Mouse (Mus musculus): Measurements from ENCODE around the gene Coa7. TPM values are rescaled to one million over a fixed set of nuclear protein-coding genes. Genes with fewer than 3 reads are reported as not detected.
A peak's percentile ranks its signal among the peaks of the same experiment; 100 is the strongest.

The Coa7 gene
- 10 to 100 TPM; 25.7 to 28.9 TPM for total RNA-seq (2021)

DNA sequence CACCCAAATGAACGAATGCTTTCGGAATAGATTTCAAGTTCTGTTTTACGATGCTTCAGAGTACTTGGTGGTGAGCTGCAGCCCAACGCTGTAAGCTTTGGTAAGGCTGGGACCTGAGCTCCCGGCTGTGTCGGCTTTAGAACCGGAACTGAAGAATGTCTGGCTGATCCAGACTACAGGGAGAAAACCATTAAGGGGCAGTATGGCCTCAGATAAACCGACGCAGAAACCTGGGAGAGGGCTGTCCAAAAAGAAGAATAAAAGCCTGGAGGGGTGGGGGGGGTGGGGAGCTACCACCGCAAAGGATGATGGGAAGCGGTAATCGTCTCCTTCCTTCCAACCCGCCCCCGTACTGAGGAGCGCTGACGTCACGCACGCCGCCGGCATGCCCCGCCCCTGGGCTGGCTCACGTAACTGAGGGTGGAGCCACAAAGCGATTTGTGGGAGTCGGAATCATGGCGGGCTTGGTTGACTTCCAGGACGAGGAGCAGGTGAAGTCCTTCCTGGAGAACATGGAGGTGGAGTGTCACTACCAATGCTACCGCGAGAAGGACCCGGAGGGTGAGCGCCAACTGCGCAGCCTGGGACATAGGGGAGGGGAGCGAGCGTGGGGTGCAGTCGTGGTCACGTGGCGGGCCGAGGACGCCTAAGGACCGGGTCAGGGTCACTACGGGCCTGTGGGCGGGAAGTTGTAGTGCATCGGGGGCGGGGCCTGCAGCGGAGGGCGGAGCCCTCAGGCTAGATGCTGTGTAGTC lies at the start of gene Coa7:
Gene Coa7 (plus strand): TSS at position 411 of the 755 bp plus-strand sequence.
- intact Hi-C loops (cut with DNase I), result loop anchor here (2.0 kb wide), 1 partner anchor 27 kb away; the partner anchor contains the start of gene Zyg11b
- DNase-seq (ENCODE audit: low spot score in 2 of 2), result peak; percentile 95

DNA sequence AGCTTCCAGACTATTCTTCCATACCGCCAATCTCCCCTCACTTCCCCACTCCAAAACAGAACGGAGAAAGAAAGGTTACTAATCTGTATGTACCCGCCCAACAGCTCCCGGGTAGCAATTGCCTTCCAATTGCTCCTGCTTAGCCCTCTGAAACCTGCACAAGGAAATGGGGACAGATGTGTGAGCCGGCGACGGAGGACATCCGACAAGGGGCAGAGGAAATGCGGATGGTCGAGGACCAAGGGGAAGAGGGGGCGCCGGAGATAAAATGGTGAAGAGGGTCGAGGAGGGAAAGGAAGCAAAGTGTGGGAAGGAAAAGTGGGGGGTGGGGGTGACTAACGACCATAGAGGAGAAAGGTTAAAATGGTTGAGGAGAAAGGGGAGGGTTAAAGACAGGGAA lies 27.7 kb upstream of the Coa7 start:
- intact Hi-C loops (cut with DNase I), result loop anchor here (2.0 to 10.0 kb wide), 2 partner anchors 27 to 185 kb away; no protein-coding TSS in a partner anchor
- peak in 1 of 2 experiments; percentile 12 for DNase-seq (ENCODE audit: low spot score in 2 of 2)

DNA sequence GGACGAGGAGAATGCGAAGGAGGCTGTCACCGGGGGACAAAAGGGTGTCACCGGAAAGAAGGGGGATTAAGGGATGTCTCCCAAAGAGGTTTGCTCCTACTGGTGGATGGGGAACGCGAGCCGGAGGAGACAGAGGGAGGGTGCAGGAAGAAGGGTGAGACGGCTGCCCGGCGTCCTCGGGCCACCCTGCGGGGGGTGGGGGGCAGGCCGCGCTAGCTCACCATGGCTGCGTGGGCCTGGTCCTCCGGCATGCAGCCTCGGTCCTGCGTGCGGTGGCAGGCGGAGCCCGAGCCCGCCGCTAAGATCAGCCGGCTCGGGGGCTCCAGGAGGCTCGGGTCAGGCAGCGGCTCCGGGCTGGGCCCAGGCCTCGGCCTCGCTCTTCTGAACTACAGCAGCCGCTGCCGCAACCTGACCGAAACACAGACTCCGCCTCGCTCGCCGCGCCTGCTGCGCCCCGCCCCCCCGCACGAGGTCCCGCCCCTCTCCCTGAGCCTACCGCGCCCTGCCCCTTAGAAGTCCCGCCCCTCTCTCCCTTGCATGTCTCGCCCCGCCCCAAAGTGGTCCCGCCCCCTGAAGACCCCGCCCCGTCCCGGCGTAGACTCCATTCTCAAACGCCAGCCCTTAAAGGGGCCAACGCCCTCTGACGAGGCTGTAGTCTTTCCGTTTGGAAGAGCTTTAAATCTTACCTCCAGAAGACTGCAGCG lies 27.1 kb upstream of the Coa7 start, which contains the start of gene Zyg11b:
Gene Zyg11b (minus strand): TSS at position 427 of the 704 bp plus-strand sequence.
- DNase-seq (ENCODE audit: low spot score in 2 of 2), result peak; percentile 81 to 89
- intact Hi-C loops (cut with DNase I), result loop anchor here (2.0 to 10.0 kb wide), 2 partner anchors 26 to 186 kb away; no protein-coding TSS in a partner anchor

DNA sequence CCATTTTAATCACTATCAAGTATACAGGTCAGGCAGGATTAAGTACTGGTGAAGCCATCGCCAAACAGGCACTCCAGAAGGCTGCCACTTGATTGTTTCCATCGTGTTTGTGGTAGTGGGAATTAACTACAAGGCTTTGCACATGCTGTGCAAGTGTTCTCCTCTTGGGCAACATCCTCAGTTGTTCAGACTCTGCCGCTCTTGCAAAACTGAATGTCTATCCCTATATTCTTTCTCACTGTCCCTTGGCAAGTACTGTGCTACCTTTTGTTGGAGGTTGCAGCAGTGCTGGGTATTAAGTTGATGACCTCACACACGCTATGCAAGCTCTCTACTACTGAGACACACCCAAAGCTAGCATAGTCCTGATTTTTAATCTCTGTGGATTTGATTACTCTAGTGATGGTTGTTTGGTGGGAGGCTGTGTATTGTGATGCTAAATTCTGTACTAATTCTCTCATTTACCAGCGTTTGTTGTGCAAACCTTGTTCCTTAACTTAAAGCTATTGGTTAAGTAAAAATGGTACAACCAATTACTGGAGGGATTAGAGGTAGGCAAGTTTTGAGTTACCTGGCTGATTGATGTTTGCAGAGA lies 25.5 kb upstream of the Coa7 start:
- intact Hi-C loops (cut with DNase I), result loop anchor here (10.0 kb wide), 1 partner anchor 188 kb away; no protein-coding TSS in a partner anchor
- no peak for DNase-seq (ENCODE audit: low spot score in 2 of 2)

DNA sequence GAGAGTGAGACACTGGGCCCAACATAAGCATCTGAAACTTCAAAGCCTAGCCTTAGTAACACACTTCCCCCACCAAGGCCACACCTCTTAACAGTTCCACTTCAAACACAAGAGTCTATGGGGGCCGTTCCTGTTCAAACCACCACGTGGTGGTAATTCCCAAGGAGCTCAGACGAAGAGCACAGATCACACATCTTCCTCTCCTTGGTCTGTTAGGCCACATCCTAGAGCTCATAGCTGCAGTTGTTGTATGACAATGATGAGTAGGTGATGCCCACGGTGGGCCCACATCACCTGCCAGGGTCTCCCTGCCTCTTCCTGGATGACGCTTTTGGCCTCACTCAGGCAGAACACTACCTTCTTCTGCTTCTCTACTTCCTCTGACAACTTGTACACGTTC lies 17.2 kb upstream of the Coa7 start:
- intact Hi-C loops (cut with DNase I), result loop anchor here (10.0 kb wide), 1 partner anchor 416 kb away; no protein-coding TSS in a partner anchor

DNA sequence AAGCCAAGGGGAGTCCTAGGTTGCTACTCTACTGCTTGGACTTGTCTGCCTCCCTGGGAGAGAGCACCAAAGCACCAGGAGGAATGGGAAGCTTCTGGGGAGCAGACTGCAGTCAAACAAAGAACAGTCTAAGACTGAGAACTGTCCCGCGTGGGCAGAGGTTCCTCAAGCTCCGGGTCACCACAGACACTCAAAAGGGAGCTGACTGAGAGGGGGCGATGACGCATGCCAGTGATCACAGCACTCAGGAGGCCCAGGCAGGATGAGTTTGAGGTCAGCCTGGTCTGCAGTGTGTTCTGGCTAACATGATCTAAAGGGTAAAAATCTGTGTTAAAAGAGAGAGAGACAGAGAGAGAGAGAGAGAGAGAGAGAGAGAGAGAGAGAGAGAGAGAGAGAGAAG lies 13.9 kb upstream of the Coa7 start:
- intact Hi-C loops (cut with DNase I), result loop anchor here (10.0 kb wide), 1 partner anchor 419 kb away; no protein-coding TSS in a partner anchor
- no peak for DNase-seq (ENCODE audit: low spot score in 2 of 2)

More for the DNA sequence above, 17.2 kb upstream of the Coa7 start:
- no peak for DNase-seq (ENCODE audit: low spot score in 2 of 2)

DNA sequence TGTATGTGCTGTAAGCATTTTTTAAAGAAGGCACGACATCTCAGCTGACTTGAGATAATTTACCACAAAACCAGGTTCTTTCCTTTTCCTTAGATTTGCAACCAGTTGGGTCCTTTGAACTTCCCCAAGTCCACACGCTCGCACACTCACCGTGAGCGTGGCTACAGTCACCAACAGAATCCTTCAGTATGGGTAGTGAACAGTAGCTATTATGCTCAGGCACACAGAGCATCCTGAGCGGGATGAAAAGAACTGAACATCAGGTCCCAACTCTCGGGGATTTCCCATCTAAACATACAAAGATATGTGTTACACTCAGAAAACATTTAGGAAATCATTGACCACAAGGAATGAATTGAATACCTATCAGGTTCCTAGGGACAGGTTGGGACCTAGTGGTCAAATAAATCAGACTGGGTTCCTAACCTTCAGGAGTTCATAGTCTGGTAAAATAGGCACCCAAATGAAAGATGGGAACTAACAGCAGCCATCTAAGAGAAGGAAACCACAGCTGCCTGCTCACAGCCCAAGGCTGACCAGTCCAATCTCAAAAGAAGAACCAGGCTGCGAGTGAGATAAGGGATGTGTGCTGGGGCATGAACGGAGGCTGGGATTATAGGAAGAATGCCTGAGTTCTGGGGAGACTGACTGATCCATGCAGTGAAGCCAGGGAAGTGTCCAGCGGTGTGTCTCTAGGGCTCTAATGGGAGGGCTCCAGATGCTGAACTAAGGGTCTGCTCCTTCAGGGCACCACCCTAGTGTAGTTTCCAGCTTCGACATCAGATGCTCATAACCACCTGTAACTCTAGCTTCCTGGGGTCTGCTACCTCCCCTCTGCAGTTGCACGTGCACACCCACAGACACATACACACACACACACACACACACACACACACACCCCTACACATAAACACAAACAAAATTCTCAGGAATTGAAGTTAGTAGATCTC lies 10.0 kb upstream of the Coa7 start:
- no peak for DNase-seq (ENCODE audit: low spot score in 2 of 2)
- intact Hi-C loops (cut with DNase I), result loop anchor here (10.0 kb wide), 1 partner anchor 423 kb away; no protein-coding TSS in a partner anchor

DNA sequence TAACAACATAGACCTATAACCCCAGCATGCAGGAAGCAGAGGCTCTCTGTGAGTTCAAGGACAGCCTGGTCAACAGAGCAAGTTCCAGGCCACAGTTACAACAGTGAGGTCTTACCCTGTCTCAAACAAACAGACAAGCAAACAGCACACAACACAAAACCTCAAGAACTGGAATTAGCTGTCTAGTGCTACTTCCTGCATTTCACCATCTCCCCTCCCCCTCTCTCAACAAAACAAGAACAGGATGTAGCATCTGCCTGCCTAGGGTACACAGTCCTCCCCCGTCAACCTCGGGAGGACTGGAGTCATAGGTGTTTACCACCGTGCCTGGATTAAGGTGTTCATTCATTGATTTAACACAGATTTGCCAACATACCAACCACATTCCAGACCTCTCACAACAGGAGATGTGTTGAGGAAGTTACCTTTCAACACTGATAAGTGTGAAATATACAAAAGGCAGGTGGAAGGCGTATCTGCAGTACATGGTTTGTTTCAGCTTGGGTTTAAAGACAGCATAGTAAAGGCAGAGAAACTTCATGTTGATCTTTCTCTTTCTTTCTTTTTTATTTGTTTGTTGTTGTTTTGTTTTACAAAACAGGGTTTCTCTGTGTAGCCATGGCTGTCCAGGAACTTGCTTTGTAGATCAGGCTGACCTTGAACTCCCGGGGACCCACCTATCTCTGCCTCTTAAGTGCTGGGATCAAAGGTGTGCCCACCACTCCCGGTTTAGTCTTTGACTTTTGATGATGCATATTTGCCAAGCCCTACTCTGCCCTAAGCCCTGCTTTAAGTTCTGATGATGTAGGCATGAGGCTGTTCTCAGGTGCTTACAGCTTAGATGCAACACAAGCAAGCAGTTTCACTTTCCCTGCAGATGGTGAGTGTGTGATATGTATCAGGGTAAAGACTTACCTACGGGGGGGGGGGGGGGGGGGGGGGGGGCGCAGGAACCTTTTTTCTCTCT lies 9.0 kb upstream of the Coa7 start:
- DNase-seq (ENCODE audit: low spot score in 2 of 2), result no peak
- intact Hi-C loops (cut with DNase I), result loop anchor here (10.0 kb wide), 1 partner anchor 424 kb away; no protein-coding TSS in a partner anchor

DNA sequence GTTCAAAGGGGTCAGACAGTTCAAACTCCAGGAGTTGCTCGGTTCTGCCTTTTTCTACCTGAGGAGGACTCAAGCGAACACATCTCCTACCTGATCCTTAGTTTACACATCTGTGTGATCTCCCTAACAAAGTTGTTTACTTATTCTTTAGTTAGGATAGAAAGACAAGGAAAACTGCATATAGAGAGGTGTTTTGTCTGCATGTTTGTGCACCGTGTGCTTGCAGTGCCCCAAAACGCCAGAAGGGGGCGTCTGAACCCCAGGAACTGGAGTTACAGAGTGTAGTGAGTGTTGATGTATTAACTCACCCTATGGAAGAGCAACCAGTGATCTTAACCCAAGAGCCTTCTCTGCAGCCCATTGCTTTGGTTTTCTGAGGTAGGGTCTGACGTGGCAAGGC lies 8.2 kb upstream of the Coa7 start:
- intact Hi-C loops (cut with DNase I), result loop anchor here (10.0 kb wide), 1 partner anchor 425 kb away; no protein-coding TSS in a partner anchor
- DNase-seq (ENCODE audit: low spot score in 2 of 2), result no peak

DNA sequence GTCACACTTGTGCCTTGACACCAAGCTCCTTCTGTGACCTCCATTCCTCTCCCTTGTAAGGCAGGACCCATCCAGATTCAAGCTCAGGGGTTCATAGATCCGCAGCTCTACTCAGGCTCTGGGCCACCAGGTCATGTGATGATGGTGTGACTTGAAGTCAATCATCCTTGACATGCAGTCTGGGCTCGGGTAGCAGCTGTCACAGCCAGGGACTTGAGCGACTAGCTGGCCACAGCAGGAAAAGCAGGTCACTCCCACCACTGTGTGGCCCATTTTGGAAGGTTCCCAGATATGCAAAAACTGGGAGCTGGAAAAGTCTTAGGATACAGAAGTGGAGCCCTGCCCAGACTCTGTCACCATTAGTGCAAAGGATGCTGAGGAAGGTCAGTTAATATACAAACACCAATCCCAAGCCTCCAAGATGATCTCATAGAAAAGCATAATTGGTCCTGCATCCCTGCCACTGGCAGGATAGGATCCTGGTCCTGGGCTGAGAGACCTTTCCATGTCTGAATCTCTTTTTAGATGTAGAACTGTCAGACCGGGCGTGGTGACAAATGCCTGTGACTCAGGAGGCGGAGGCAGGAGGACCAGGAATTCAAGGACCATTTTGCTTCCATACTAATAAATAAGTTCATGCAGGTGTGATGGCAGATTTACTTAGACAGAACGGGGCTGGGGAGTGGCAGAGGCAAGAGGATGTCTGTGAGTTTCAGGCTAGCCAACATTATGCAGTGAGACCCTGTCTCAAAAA lies 7.1 kb upstream of the Coa7 start:
- intact Hi-C loops (cut with DNase I), result no loop called here
- no peak for DNase-seq (ENCODE audit: low spot score in 2 of 2)

DNA sequence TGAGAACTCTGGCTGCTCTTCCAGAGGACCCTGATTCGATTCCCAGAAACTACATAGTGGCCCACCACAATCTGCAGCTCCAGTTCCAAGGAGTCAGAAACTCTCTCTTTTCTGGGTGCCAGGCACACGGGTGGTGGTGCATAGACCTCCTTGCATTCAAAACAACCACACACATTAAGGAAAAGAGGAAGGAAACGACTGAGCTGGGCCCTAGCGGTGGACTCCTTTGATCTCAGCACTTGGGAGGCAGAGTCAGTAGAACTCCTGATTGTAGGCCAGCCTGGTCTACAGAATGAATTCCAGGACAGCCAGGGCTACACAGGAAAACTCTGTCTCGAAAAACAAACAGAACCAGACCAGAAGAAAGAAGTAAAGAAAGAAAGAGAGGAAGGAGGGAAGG lies 4.4 kb upstream of the Coa7 start:
- DNase-seq (ENCODE audit: low spot score in 2 of 2), result no peak
- intact Hi-C loops (cut with DNase I), result no loop called here

DNA sequence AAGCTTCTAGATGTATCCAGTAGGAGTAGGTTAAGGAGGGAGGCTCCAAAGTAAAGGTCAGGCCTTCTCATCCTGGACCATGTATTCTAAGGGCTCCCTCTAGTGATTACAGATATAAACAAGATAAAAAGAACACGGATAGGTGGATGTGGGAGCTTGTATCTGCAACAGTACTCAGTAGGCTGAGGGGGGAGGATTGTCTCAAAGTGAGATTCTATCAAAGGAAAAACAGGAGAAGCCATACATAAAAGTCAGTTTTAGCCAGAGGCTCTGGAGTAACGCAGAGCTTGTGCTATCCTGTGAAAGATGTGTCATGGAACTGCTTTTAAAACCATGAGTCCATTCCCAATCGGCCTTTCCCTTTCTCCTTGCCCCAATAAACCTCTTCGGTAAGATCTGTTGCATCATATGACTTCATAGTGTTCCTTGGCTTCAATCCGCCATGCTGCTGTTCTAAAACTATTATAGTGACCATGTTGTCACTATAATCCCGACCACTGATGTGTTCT lies 815 bp upstream of the Coa7 start:
- intact Hi-C loops (cut with DNase I), result loop anchor here (2.0 kb wide), 1 partner anchor 26 kb away; the partner anchor contains the start of gene Zyg11b
- peak; percentile 26 to 28 for DNase-seq (ENCODE audit: low spot score in 2 of 2)

DNA sequence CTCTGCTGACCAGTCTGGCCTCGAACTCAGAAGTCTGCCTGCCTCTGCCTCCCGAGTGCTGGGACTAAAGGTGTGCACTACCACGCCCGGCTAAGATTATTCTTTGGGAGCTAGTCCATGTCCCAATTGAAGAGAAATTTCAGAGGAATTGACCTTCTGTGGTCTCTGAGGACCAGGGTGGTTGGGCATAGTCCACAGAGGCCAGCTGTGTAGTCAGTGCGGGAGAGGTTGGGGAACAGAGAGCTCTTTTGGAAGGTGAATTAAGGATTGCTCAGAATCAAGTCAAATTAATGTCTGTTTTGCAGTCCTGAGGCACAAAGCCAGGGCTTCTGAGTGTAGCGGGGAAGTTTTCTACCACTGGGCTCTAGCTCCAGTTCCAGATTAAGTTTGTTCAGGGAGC lies 1.9 kb downstream of the Coa7 start:
- DNase-seq (ENCODE audit: low spot score in 2 of 2), result no peak
- intact Hi-C loops (cut with DNase I), result no loop called here

DNA sequence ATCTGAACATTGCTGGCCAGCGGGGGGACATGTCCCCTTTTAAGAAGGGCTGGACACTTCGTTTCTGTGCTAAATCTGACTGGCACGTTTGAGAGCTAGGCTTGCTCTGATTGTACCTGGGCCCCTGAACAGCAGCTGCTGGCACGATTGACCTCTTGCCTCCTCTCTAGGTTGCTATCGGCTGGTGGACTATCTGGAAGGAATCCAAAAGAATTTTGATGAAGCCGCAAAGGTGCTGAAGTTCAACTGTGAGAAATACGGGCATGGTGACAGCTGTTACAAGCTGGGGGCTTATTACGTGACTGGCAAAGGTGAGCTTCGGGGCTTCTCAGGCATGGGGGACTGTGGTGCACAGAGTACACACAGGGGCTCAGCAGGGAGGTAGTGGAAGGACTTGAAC lies 4.1 kb downstream of the Coa7 start:
- intact Hi-C loops (cut with DNase I), result no loop called here
- DNase-seq (ENCODE audit: low spot score in 2 of 2), result no peak

DNA sequence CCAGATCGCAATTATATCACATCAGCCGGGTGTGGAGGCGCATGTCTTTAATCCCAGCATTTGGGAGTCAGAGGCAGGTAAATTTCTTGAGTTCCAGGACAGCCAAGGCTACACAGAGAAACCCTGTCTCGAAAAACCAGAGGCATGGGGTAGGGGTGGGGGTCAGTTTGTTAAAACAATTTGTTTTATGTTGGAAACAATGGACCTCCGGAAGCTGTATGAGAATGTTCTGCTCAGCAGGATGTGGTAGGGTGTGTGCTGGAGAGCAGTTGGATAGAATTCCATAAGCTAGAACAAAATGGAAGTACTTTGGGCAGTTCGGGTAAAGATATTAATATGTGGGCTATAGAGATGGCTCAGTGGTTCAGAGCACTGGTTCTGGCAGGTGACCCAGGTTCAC lies 7.5 kb downstream of the Coa7 start:
- intact Hi-C loops (cut with DNase I), result loop anchor here (5.0 kb wide), 1 partner anchor 242 kb away; the partner anchor contains the start of genes Orc1 and Prpf38a
- DNase-seq (ENCODE audit: low spot score in 2 of 2), result no peak

DNA sequence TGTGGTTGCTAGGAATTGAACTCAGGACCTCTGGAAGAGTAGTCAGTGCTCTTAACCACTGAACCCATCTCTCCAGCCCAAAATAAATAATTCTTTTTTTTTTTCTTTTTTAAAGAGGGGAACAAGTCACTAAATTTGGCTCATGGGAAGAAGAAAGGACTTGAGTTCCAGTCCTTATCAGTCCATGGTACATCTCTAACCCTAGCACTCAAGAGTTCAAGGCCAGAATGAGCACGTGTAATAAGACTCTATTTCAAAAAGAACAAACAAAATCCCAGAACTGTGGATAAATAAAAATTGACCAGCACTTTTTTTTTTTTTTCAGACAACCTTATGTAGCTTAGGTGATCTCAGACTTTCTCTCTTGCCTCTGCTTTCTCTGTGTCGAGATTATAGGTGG lies 8.8 kb downstream of the Coa7 start:
- no peak for DNase-seq (ENCODE audit: low spot score in 2 of 2)
- intact Hi-C loops (cut with DNase I), result loop anchor here (5.0 kb wide), 1 partner anchor 241 kb away; the partner anchor contains the start of genes Orc1 and Prpf38a

DNA sequence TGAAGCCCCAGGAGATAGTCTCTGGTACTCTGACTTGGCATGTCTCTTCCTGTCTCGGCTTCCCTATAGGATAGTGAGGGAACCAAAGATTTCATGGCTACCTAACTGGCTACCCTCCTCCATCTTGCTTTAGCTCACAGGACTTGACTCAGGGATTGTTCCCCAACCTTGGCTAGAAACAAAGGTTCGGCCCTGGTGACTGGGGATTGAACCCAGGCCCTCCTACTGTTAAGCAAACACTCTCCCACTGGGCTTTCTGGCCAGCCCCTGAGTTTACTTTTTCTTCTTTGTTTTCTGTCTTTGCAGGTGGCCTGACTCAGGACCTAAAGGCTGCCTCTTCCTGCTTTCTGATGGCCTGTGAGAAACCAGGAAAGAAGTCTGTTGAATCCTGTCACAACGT lies 9.9 kb downstream of the Coa7 start:
- intact Hi-C loops (cut with DNase I), result loop anchor here (2.0 to 5.0 kb wide), 2 partner anchors 121 to 239 kb away; partner anchors contain the start of genes Orc1, Prpf38a and Tut4
- DNase-seq (ENCODE audit: low spot score in 2 of 2), result no peak

Measured in left cerebral cortex, postnatal 36 days (tissue).